Mouse (Mus musculus) heart, postnatal 0 days (tissue): Measurements from ENCODE around the gene Mtus2.

Experiments
- CTCF ChIP-seq: IDR thresholded peaks from 2 replicates; pipeline ENCODE4 v1.5.1; 2016; ENCODE audit warnings: antibody characterized with exemption, control low read depth, low read depth
- EP300 ChIP-seq: IDR thresholded peaks from 2 replicates; pipeline ENCODE4 v1.6.1; 2016; ENCODE audit warnings: antibody characterized with exemption, low read depth

DNA sequence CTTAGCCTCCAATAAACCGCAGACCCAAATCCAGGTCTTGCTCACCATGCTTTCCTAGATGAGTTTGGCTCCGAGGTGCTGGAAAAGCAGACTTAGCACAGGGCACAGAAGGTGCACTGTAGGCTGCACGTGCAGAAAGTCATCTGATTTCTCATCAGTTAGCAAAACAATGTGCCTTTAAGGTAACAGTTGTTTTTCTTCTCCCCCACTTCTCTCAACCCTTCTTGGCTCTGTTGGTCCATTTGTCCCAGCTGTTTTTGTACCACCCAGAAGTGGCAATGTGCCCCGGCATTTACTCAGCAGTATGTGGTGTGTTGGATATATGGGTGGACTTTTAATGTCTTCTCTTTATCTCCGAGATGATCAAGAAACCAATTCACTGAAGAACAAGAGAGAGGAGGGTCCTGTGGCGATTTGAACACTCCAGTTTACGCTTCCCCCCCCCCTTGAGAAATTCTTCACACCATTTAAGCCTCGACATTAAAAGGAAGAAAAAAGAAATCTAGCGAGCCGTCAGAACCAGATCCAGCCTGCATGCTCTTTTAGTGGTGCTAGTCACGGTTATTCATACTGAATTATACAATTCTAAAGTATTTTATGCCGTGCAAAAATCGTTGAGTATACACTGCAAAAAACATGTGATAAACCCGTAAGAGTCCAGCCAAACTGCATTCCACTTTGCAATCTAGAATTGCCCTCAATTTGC, 194.9 kb downstream of the Mtus2 start:
- TF ChIP-seq CTCF (no peak), EP300 (no peak)
